Mouse (Mus musculus) CH12.LX (cell line): ENCODE measurements around the gene Gm4312. TPM values are rescaled to one million over a fixed set of nuclear protein-coding genes. Genes with fewer than 3 reads are reported as not detected.
"Not testable (repeated sequence)": the region's sequence is repeated elsewhere in the genome, so short reads cannot be mapped to it uniquely, and the experiment has no call there.

Source experiments
- DNase-seq: peaks from one replicate; pipeline ENCODE4 v3.0.0-alpha.2; 2013; ENCODE audit errors: extremely low read depth
- H3K27ac ChIP-seq: 2 replicates; pipeline ENCODE4 v1.5.1; 2012; ENCODE audit warnings: low read depth, mild to moderate bottlenecking, control low read depth, moderate library complexity; ENCODE audit not compliant: insufficient read depth
- H3K27me3 ChIP-seq: replicated peaks from 2 replicates; pipeline ENCODE3; 2012; ENCODE audit warnings: inconsistent platforms
- H3K36me3 ChIP-seq, 2 experiments: replicated peaks in 1 of 2; 2 replicates each; pipeline versions ENCODE3 to v1.6.1; 2012; ENCODE audit warnings: inconsistent platforms in 1 of 2, low read length in 1 of 2, mild to moderate bottlenecking in 1 of 2, mixed read lengths in 1 of 2, moderate library complexity in 1 of 2; ENCODE audit not compliant: control insufficient read depth in 1 of 2, insufficient read depth in 1 of 2
- H3K4me1 ChIP-seq, 2 experiments: 2 replicates each; pipeline ENCODE4 v1.6.1; 2012; ENCODE audit warnings: inconsistent platforms in 1 of 2, moderate library complexity in 1 of 2; ENCODE audit not compliant: insufficient read depth in 2 of 2, control insufficient read depth in 1 of 2
- H3K4me2 ChIP-seq: 2 replicates; pipeline ENCODE4 v1.6.1; 2012; ENCODE audit warnings: low read depth, mild to moderate bottlenecking, control low read depth; ENCODE audit not compliant: poor library complexity, insufficient read depth, severe bottlenecking
- H3K4me3 ChIP-seq, 3 experiments: fragments of 150-350 bp in 1 of 3; sonication (generic) in 1 of 3; replicated peaks in 1 of 3; 2 replicates each; pipeline versions ENCODE3 to v1.5.1; 2011 to 2012; ENCODE audit warnings: low read depth in 2 of 3, low read length in 2 of 3, mild to moderate bottlenecking in 2 of 3, moderate library complexity in 2 of 3, control low read depth in 1 of 3, improper control_type of control experiment in 1 of 3, inconsistent platforms in 1 of 3, mixed read lengths in 1 of 3; ENCODE audit not compliant: poor library complexity in 1 of 3
- H3K79me2 ChIP-seq: replicated peaks from 2 replicates; pipeline ENCODE4 v1.6.1; 2012; ENCODE audit warnings: mild to moderate bottlenecking, moderate library complexity; ENCODE audit not compliant: control insufficient read depth, poor library complexity, insufficient read depth, severe bottlenecking; ENCODE audit errors: extremely low read depth
- H3K9ac ChIP-seq: 2 replicates; pipeline ENCODE4 v1.6.1; 2012; ENCODE audit warnings: low read depth, mild to moderate bottlenecking, control low read depth, moderate library complexity; ENCODE audit not compliant: insufficient read depth
- H3K9me3 ChIP-seq: replicated peaks from 2 replicates; pipeline ENCODE3; 2012; ENCODE audit warnings: low read length, inconsistent platforms, mixed read lengths
- dilution Hi-C: fragments of 300-500 bp; cut with MboI; formaldehyde crosslinking; loops from 2 replicates; pipeline ENCODE4 v1.14.3; 2020; ENCODE audit warnings: low sequenced_read_pairs; ENCODE audit not compliant: extremely low pct_unique_long_range_greater_than_20kb, extremely low pct_ligation_motif_present
- in situ Hi-C: fragments of 300-500 bp; cut with MboI; formaldehyde crosslinking; loops from 3 replicates; pipeline ENCODE4 v1.14.3; 2019; ENCODE audit warnings: low sequenced_read_pairs, low pct_ligation_motif_present, low pct_unique_long_range_greater_than_20kb, mixed read lengths
- polyA plus RNA-seq: library from polyadenylated mRNA; unstranded; fragments of >175 nt; gene quantifications from 2 replicates; pipeline ENCODE4 v1.2.1, GENCODE M21; 2012; ENCODE audit warnings: low read depth; ENCODE audit not compliant: insufficient read length
- total RNA-seq, 2 experiments: library from RNA; depleted of rRNA; stranded (reverse); fragments of 300-350 nt in 1 of 2; fragments of >200 nt in 1 of 2; gene quantifications; 2 replicates each; pipeline ENCODE4 v1.2.3; 2012 to 2014

Gm4312 gene
- total and polyA plus RNA-seq, 3 experiments, result not detected

- H3K36me3 ChIP-seq, H3K27ac ChIP-seq, DNase-seq, H3K27me3 ChIP-seq, H3K4me3 ChIP-seq, in situ Hi-C loops, H3K9me3 ChIP-seq, H3K79me2 ChIP-seq, dilution Hi-C loops, H3K4me1 ChIP-seq, H3K4me2 ChIP-seq, H3K9ac ChIP-seq: not testable (repeated sequence)
These were observed 21.3 kb downstream of the Gm4312 start, which contains the start of gene Gm4307 for GRCm38 (mm10) chr10:100361038-100361437. TSS of gene Gm4307 (plus strand) at chr10:100361338.

- H3K4me3 ChIP-seq, H3K9me3 ChIP-seq, H3K27ac ChIP-seq, H3K4me1 ChIP-seq, H3K79me2 ChIP-seq, H3K4me2 ChIP-seq, dilution Hi-C loops, H3K36me3 ChIP-seq, H3K9ac ChIP-seq, DNase-seq, H3K27me3 ChIP-seq, in situ Hi-C loops: not testable (repeated sequence)
These were observed 25.5 kb downstream of the Gm4312 start for GRCm38 (mm10) chr10:100356841-100357240.

- H3K4me2 ChIP-seq, H3K36me3 ChIP-seq, DNase-seq, H3K4me1 ChIP-seq, H3K79me2 ChIP-seq, dilution Hi-C loops, H3K4me3 ChIP-seq, H3K27me3 ChIP-seq, in situ Hi-C loops, H3K27ac ChIP-seq, H3K9ac ChIP-seq, H3K9me3 ChIP-seq: not testable (repeated sequence)
These were observed 31.6 kb downstream of the Gm4312 start, which contains the start of gene Gm4305 for GRCm38 (mm10) chr10:100350793-100351192. TSS of gene Gm4305 (plus strand) at chr10:100351093.

- H3K27ac ChIP-seq, H3K4me2 ChIP-seq, H3K36me3 ChIP-seq, H3K27me3 ChIP-seq, H3K79me2 ChIP-seq, H3K4me1 ChIP-seq, H3K9me3 ChIP-seq, dilution Hi-C loops, H3K9ac ChIP-seq, in situ Hi-C loops, H3K4me3 ChIP-seq, DNase-seq: not testable (repeated sequence)
These were observed 36.7 kb downstream of the Gm4312 start, which contains the start of gene Gm4303 for GRCm38 (mm10) chr10:100345672-100346071. TSS of gene Gm4303 (plus strand) at chr10:100345972.

- H3K27me3 ChIP-seq, H3K4me1 ChIP-seq, dilution Hi-C loops, H3K27ac ChIP-seq, DNase-seq, in situ Hi-C loops, H3K9ac ChIP-seq, H3K4me2 ChIP-seq, H3K79me2 ChIP-seq, H3K9me3 ChIP-seq, H3K4me3 ChIP-seq, H3K36me3 ChIP-seq: not testable (repeated sequence)
These were observed 41.8 kb downstream of the Gm4312 start, which contains the start of gene Gm4302 for GRCm38 (mm10) chr10:100340536-100340935. TSS of gene Gm4302 (plus strand) at chr10:100340836.

- H3K9ac ChIP-seq, H3K79me2 ChIP-seq, DNase-seq, H3K27ac ChIP-seq, H3K27me3 ChIP-seq, H3K4me3 ChIP-seq, dilution Hi-C loops, H3K4me1 ChIP-seq, H3K36me3 ChIP-seq, H3K4me2 ChIP-seq, in situ Hi-C loops, H3K9me3 ChIP-seq: not testable (repeated sequence)
These were observed 47.0 kb downstream of the Gm4312 start, which contains the start of gene Gm4301 for GRCm38 (mm10) chr10:100335376-100335775. TSS of gene Gm4301 (plus strand) at chr10:100335676.
